In the genomic region with DNA sequence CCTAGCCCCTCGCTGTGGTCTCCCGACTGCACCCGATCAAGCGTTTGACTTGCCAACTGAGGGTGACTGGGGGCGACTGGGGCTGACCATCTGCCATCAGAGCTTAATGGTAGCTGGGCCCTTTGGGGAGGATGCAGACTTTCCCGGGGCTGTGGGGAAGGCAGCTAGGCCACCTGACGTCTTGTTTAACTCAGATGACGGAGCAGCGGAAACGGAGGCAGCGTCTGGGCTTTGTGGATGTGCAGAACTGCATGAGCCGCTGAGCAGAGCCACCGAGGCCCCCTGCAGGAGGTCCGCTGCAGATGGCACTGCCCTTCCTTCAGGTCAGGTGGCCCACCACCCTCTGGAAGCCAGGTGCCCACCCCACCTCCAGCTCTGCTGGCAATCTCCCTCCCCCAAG, we compare ENCODE assay signal across 10 mouse cellular contexts. TPM values are rescaled to one million over a fixed set of nuclear protein-coding genes. Genes with fewer than 3 reads are reported as not detected.
DNase-seq lines count a peak whose midpoint lies in the region; ATAC-seq and TF ChIP-seq lines count a peak whose summit lies in the region.
"Had no signal": no experiment of that assay in that cellular context is flagged by ENCODE, and none has a peak within 500 bp of the region (broad histone marks: within the 10 kb centered on the region; RNA-seq: fewer than 3 reads in every experiment).

No protein-coding gene starts in this region.

- no peak overlapping the region for H3K4me3 ChIP-seq in liver, embryonic 13.5 days (replicated peaks)
- no peak overlapping the region for H3K4me3 ChIP-seq in liver, postnatal 0 days (ENCODE audit: low read depth, low read length)
- no peak overlapping the region for H3K4me3 ChIP-seq in hindbrain, embryonic 16.5 days (ENCODE audit: low read length)
- H3K4me3 ChIP-seq in neural tube, embryonic 13.5 days: no peak overlapping the region
- H3K4me3 ChIP-seq: embryonic facial prominence, embryonic 12.5 days had no signal

- H3K27ac ChIP-seq in liver, embryonic 13.5 days: peak overlapping the region; percentile 55
- H3K27ac ChIP-seq in liver, postnatal 0 days (ENCODE audit: low read depth): no peak overlapping the region
- peak overlapping the region; percentile 52 for H3K27ac ChIP-seq in hindbrain, embryonic 16.5 days (ENCODE audit: low read depth, low read length)
- H3K27ac ChIP-seq in neural tube, embryonic 13.5 days (replicated peaks): no peak overlapping the region
- H3K27ac ChIP-seq: embryonic facial prominence, embryonic 12.5 days had no signal

- no peaks in the 10 kb centered on the region for H3K9me3 ChIP-seq in liver, embryonic 13.5 days (replicated peaks)
- no peaks in the 10 kb centered on the region for H3K9me3 ChIP-seq in liver, postnatal 0 days (ENCODE audit: low read length)
- peaks cover 2% of the 10 kb centered on the region; the same call in 1 of the 2 replicates for H3K9me3 ChIP-seq in hindbrain, embryonic 16.5 days (ENCODE audit: control insufficient read depth, low read length)
- no peaks in the 10 kb centered on the region for H3K9me3 ChIP-seq in neural tube, embryonic 13.5 days
- H3K9me3 ChIP-seq: embryonic facial prominence, embryonic 12.5 days had no signal

- ATAC-seq in liver, embryonic 13.5 days (ENCODE audit: low read depth): no peak
- no peak for ATAC-seq in liver, postnatal 0 days
- ATAC-seq in hindbrain, embryonic 16.5 days: no peak
- ATAC-seq in neural tube, embryonic 13.5 days (ENCODE audit: low read depth): no peak
- ATAC-seq in megakaryocyte-erythroid progenitor cell, adult 5-6 weeks (replicated peaks; ENCODE audit: low FRiP score, low TSS enrichment, poor library complexity, severe bottlenecking): no peak
- ATAC-seq: Patski had no signal

- DNase-seq in cerebellum, adult 11 months: peak; percentile 55
- DNase-seq in cerebellum, postnatal 4 days (ENCODE audit: low spot score in 2 of 2): no peak
- no peak for DNase-seq in liver, embryonic 13.5 days
- DNase-seq in liver, postnatal 0 days: no peak
- DNase-seq in thymus, postnatal 10 days (ENCODE audit: low spot score in 2 of 2): no peak

- H3K4me1 ChIP-seq in liver, embryonic 13.5 days (replicated peaks): peaks cover 56% of the 10 kb centered on the region
- 0 out of 2 replicates have a peak, but pooled peaks cover 8% of the 10 kb centered on the region for H3K4me1 ChIP-seq in liver, postnatal 0 days (ENCODE audit: insufficient read depth)
- H3K4me1 ChIP-seq in hindbrain, embryonic 16.5 days (ENCODE audit: control insufficient read depth, insufficient read depth, low read depth, low read length): peaks cover 18% of the 10 kb centered on the region
- peaks cover 47% of the 10 kb centered on the region for H3K4me1 ChIP-seq in neural tube, embryonic 13.5 days (replicated peaks)

- H3K4me2 ChIP-seq in liver, embryonic 13.5 days: no peak overlapping the region
- H3K4me2 ChIP-seq in liver, postnatal 0 days (ENCODE audit: low read depth, low read length): no peak overlapping the region
- no peak overlapping the region for H3K4me2 ChIP-seq in hindbrain, embryonic 16.5 days (ENCODE audit: low read length)
- no peak overlapping the region for H3K4me2 ChIP-seq in neural tube, embryonic 13.5 days

- 69% methylated on average over 14 of the region's 14 CpGs for WGBS in liver, embryonic 13.5 days (ENCODE audit: insufficient replicate concordance)
- 77% methylated on average over 14 of the region's 14 CpGs for WGBS in liver, postnatal 0 days (ENCODE audit: insufficient replicate concordance)
- 31% methylated on average over 14 of the region's 14 CpGs for WGBS in hindbrain, embryonic 16.5 days
- 42% methylated on average over 14 of the region's 14 CpGs for WGBS in neural tube, embryonic 13.5 days

- peaks cover 54% of the 10 kb centered on the region for H3K36me3 ChIP-seq in liver, embryonic 13.5 days
- peaks cover 10% of the 10 kb centered on the region for H3K36me3 ChIP-seq in liver, postnatal 0 days (replicated peaks; ENCODE audit: insufficient read depth, low read length)
- peaks cover 2% of the 10 kb centered on the region; the same call in 1 of the 2 replicates for H3K36me3 ChIP-seq in hindbrain, embryonic 16.5 days (ENCODE audit: control insufficient read depth, insufficient read depth, low read length)
- H3K36me3 ChIP-seq in neural tube, embryonic 13.5 days: peaks cover 33% of the 10 kb centered on the region

- no peak for TF ChIP-seq EP300 in liver, postnatal 0 days (IDR thresholded peaks at IDR 0.05; ENCODE audit: low read depth)

- no peaks in the 10 kb centered on the region for H3K27me3 ChIP-seq in liver, embryonic 13.5 days
- no peaks in the 10 kb centered on the region for H3K27me3 ChIP-seq in liver, postnatal 0 days (ENCODE audit: insufficient read depth, low read length)
- H3K27me3 ChIP-seq in hindbrain, embryonic 16.5 days (replicated peaks; ENCODE audit: control insufficient read depth, insufficient read depth, low read length): no peaks in the 10 kb centered on the region
- 0 out of 2 replicates have a peak, but pooled peaks cover 7% of the 10 kb centered on the region for H3K27me3 ChIP-seq in neural tube, embryonic 13.5 days
- H3K27me3 ChIP-seq: embryonic facial prominence, embryonic 12.5 days; Patski had no signal

- no peak for TF ChIP-seq CTCF in liver, postnatal 0 days (IDR thresholded peaks at IDR 0.05; ENCODE audit: low read depth)

- H3K9ac ChIP-seq in liver, embryonic 13.5 days: no peak overlapping the region
- H3K9ac ChIP-seq in liver, postnatal 0 days (replicated peaks): no peak overlapping the region
- peak overlapping the region; percentile 32; the same call in 1 of the 2 replicates for H3K9ac ChIP-seq in hindbrain, embryonic 16.5 days (ENCODE audit: low read depth, low read length)
- H3K9ac ChIP-seq in neural tube, embryonic 13.5 days: 0 out of 2 replicates have a peak overlapping the region, but pooled peaks have one; percentile 34

RNA-seq across cellular contexts. Expression of gene Uqcc2, which starts 12.4 kb away (rescaled TPM):
- 211 and 216 TPM in 2 replicates for polyA plus RNA-seq in liver, embryonic 13.5 days (2015; fragmentation: Nextera tagmentation; extraction: Ambion mirVana)
- 101 and 107 TPM in 2 replicates for polyA plus RNA-seq in liver, postnatal 0 days (2015; fragmentation: Nextera tagmentation; extraction: Ambion mirVana)
- 343 and 396 TPM in 2 replicates for polyA plus RNA-seq in hindbrain, embryonic 16.5 days (2015; fragmentation: Nextera tagmentation; extraction: Ambion mirVana)
- 292 and 313 TPM in 2 replicates for polyA plus RNA-seq in neural tube, embryonic 13.5 days (2015; fragmentation: Nextera tagmentation; extraction: Ambion mirVana)
- total RNA-seq in megakaryocyte-erythroid progenitor cell, adult 5-6 weeks (2014; fragmentation: Nextera tagmentation): 180 and 198 TPM in 2 replicates
- 177 and 204 TPM in 2 replicates for total RNA-seq in megakaryocyte-erythroid progenitor cell, adult 5-6 weeks (2017)

RNA-seq across cellular contexts. Expression of gene Ip6k3, which starts 46.3 kb away (rescaled TPM):
- 0.06 TPM in 1 of 2 replicates, not detected in the other for polyA plus RNA-seq in liver, embryonic 13.5 days (2015; fragmentation: Nextera tagmentation; extraction: Ambion mirVana)
- 0.06 and 0.34 TPM in 2 replicates for polyA plus RNA-seq in liver, postnatal 0 days (2015; fragmentation: Nextera tagmentation; extraction: Ambion mirVana)
- 0.27 and 0.31 TPM in 2 replicates for polyA plus RNA-seq in hindbrain, embryonic 16.5 days (2015; fragmentation: Nextera tagmentation; extraction: Ambion mirVana)
- 0.18 and 0.61 TPM in 2 replicates for polyA plus RNA-seq in neural tube, embryonic 13.5 days (2015; fragmentation: Nextera tagmentation; extraction: Ambion mirVana)
- total RNA-seq in megakaryocyte-erythroid progenitor cell, adult 5-6 weeks (2014; fragmentation: Nextera tagmentation): not detected in 2 replicates
- not detected in 2 replicates for total RNA-seq in megakaryocyte-erythroid progenitor cell, adult 5-6 weeks (2017)

Comparison
In these comparisons a context has a peak if more than half of its experiments do, and no peak if none do; other contexts are left out.
1. H3K27ac ChIP-seq: peak in liver, embryonic 13.5 days (single experiment) and hindbrain, embryonic 16.5 days (single experiment); none in liver, postnatal 0 days (single experiment) and neural tube, embryonic 13.5 days (single experiment).
2. H3K9ac ChIP-seq: peak in hindbrain, embryonic 16.5 days (single experiment) and neural tube, embryonic 13.5 days (single experiment); none in liver, embryonic 13.5 days (single experiment) and liver, postnatal 0 days (single experiment).